Mouse (Mus musculus): ENCODE data around the gene Fam45a.
A peak's percentile ranks its signal among the peaks of the same experiment; 100 is the strongest.

- TF ChIP-seq CTCF (IDR thresholded peaks at IDR 0.05; ENCODE audit: low read depth) (no peak), EP300 (IDR thresholded peaks at IDR 0.05; ENCODE audit: low read depth) (peak; percentile 94)
Measured at GRCm38 (mm10) chr19:60872272-60872671, 60.9 kb downstream of the Fam45a start.
